Mouse (Mus musculus): ENCODE measurements around the gene Slc43a3. TPM values are rescaled to one million over a fixed set of nuclear protein-coding genes. Genes with fewer than 3 reads are reported as not detected.
A peak's percentile ranks its signal among the peaks of the same experiment; 100 is the strongest.

Gene Slc43a3
- total and polyA plus RNA-seq, 3 experiments, result 90.6 to 91.5 TPM; not detected in 1

DNA sequence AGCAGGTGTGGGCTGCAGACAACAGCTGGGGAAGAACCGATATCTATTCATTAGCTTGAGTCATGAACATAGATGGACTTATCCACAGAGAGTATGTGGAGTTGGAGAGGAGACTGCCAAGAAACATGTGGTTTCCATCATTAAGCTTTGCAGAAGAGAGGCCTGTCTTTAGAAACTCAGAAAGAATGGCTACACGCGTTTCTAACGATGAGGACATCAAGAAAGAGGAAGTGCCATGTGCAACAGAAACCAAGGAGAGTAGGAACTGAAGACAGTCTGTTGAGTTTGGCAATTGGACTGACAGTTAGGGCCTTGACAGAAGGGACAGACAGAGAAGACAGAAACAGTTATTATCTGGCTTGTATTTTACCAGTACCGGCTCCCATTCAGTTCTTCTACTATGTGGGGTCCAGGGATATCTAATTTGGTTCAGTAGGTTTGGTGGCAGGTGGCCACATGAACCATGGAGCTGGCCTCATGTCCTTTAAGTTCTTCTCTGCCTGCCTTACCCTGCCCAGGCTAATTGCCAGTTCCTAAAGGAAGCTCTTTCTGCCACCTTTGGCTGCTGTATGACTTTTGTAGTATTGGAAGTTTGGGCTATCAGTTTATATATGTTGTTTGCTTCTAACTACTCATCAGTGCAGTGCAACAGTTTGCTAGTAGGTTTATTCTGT is 31.1 kb downstream of the Slc43a3 start:
- TF ChIP-seq USF1 (IDR thresholded peaks at IDR 0.05; ENCODE audit: low read depth, low read length) (no peak), NELFE (IDR thresholded peaks at IDR 0.05; ENCODE audit: low read depth, low read length) (peak; percentile 37), ZNF384 (IDR thresholded peaks at IDR 0.05; ENCODE audit: low read depth, low read length) (no peak), ETS1 (IDR thresholded peaks at IDR 0.05; ENCODE audit: low read depth, low read length) (peak; percentile 70), CTCF (IDR thresholded peaks at IDR 0.05 in 2 of 3, conservative IDR thresholded peaks at IDR 0.05 in 1 of 3; ENCODE audit: control insufficient read depth in 1 of 3, insufficient read depth in 1 of 3, low read depth in 2 of 3, low read length in 3 of 3, poor library complexity in 1 of 3, severe bottlenecking in 1 of 3) (no peak), MYB (IDR thresholded peaks at IDR 0.05; ENCODE audit: low read depth, low read length) (peak; percentile 50; the same call in 1 of the 2 replicates), HCFC1 (IDR thresholded peaks at IDR 0.05; ENCODE audit: low read depth, low read length) (peak; percentile 48; the same call in 1 of the 2 replicates), TCF12 (IDR thresholded peaks at IDR 0.05; ENCODE audit: low read depth, low read length) (peak; percentile 38; the same call in 1 of the 2 replicates), EP300 (IDR thresholded peaks at IDR 0.05; ENCODE audit: low read depth in 1 of 2, low read length in 2 of 2) (peak; percentile 50 to 51; a peak in 2 of 4 replicates), POLR2AphosphoS2 (IDR thresholded peaks at IDR 0.05; ENCODE audit: low read length) (no peak), GABPA (IDR thresholded peaks at IDR 0.05; ENCODE audit: low read depth, low read length) (no peak), UBTF (IDR thresholded peaks at IDR 0.05; ENCODE audit: borderline replicate concordance, insufficient read depth, low read depth, low read length) (no peak), E2F4 (IDR thresholded peaks at IDR 0.05; ENCODE audit: borderline replicate concordance, low read depth, low read length) (no peak), SMC3 (IDR thresholded peaks at IDR 0.05; ENCODE audit: low read depth, low read length) (no peak), SIN3A (IDR thresholded peaks at IDR 0.05; ENCODE audit: low read length) (peak; percentile 58), MYC (IDR thresholded peaks at IDR 0.05; ENCODE audit: low read depth, low read length) (peak; percentile 89), MXI1 (IDR thresholded peaks at IDR 0.05; ENCODE audit: low read depth, low read length) (peak; percentile 78), RCOR1 (IDR thresholded peaks at IDR 0.05; ENCODE audit: low read depth, low read length) (peak; percentile 49; the same call in 1 of the 2 replicates), TBP (IDR thresholded peaks at IDR 0.05; ENCODE audit: low read depth, low read length) (0 out of 2 replicates have a peak, but pooled peaks have one; percentile 41), RAD21 (IDR thresholded peaks at IDR 0.05; ENCODE audit: low read depth, low read length) (no peak; the same call in 1 of the 2 replicates), ZC3H11A (IDR thresholded peaks at IDR 0.05; ENCODE audit: low read depth, low read length) (no peak), MEF2A (IDR thresholded peaks at IDR 0.05; ENCODE audit: extremely low read depth, insufficient replicate concordance, low read depth, low read length, poor library complexity, severe bottlenecking) (no peak), TAL1 (IDR thresholded peaks at IDR 0.05; ENCODE audit: low read length) (peak; percentile 40), MAZ (IDR thresholded peaks at IDR 0.05; ENCODE audit: low read depth, low read length) (peak; percentile 11; the same call in 1 of the 2 replicates), MAX (IDR thresholded peaks at IDR 0.05; ENCODE audit: low read length) (peak; percentile 85)
- peaks cover 0 to 5% of the 10 kb centered on the region in 2 experiments; a peak in 2 of 4 replicates for H3K36me3 ChIP-seq (ENCODE audit: control insufficient read depth in 1 of 2, insufficient read depth in 2 of 2, low read length in 2 of 2)
- no peak overlapping the region for H3K9ac ChIP-seq (ENCODE audit: control insufficient read depth, low read depth, low read length, poor library complexity, severe bottlenecking)
- H3K27me3 ChIP-seq (ENCODE audit: control insufficient read depth in 1 of 2, insufficient read depth in 2 of 2, low read length in 2 of 2), result no peaks in the 10 kb centered on the region
- H3K4me1 ChIP-seq (ENCODE audit: control insufficient read depth in 1 of 2, insufficient read depth in 2 of 2, low read length in 2 of 2), result peaks cover 3 to 6% of the 10 kb centered on the region in 2 experiments; a peak in 3 of 4 replicates
- H3K79me2 ChIP-seq (ENCODE audit: control insufficient read depth, insufficient read depth, low read length, poor library complexity), result no peaks in the 10 kb centered on the region
- peak overlapping the region; percentile 34 for H3K27ac ChIP-seq (ENCODE audit: control insufficient read depth, low read depth, low read length)
- no peaks in the 10 kb centered on the region for H3K9me3 ChIP-seq (replicated peaks; ENCODE audit: insufficient read depth, low read length)
- peak; percentile 88 for DNase-seq (ENCODE audit: low read depth, low spot score)
- no peak overlapping the region for H3K4me3 ChIP-seq (ENCODE audit: control insufficient read depth in 1 of 2, insufficient read depth in 1 of 2, low read depth in 2 of 2, low read length in 2 of 2)
